Mouse (Mus musculus): ENCODE measurements around the gene Pik3cd.

Pik3cd gene

DNA sequence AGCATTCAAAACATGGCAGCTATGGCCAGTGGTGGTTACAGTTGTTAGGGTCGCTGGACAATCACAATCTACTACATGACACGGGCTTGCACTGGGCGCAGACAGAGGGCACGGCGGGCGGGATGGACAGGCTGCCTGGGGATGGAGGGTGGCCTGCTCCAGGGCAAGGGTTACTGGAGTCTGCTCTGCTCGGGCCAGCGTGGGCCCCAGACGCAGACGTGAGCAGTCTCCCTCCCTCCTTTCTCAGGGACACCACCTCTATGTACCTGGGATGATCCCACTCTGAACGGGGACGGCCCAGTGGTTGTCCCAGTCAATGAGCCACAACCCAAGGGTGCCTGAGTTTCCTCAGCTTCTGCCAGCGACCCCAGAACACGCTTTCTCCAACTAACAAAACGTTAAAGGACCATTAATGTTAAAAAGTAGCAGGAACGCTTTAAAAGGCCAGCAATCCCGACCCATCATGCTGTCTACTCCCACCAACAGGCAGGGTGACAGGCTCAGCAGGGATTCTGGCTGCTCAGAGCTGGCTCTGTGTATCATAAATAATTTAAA lies 22.6 kb upstream of the Pik3cd start:
- no peak for DNase-seq (ENCODE audit: low spot score)

DNA sequence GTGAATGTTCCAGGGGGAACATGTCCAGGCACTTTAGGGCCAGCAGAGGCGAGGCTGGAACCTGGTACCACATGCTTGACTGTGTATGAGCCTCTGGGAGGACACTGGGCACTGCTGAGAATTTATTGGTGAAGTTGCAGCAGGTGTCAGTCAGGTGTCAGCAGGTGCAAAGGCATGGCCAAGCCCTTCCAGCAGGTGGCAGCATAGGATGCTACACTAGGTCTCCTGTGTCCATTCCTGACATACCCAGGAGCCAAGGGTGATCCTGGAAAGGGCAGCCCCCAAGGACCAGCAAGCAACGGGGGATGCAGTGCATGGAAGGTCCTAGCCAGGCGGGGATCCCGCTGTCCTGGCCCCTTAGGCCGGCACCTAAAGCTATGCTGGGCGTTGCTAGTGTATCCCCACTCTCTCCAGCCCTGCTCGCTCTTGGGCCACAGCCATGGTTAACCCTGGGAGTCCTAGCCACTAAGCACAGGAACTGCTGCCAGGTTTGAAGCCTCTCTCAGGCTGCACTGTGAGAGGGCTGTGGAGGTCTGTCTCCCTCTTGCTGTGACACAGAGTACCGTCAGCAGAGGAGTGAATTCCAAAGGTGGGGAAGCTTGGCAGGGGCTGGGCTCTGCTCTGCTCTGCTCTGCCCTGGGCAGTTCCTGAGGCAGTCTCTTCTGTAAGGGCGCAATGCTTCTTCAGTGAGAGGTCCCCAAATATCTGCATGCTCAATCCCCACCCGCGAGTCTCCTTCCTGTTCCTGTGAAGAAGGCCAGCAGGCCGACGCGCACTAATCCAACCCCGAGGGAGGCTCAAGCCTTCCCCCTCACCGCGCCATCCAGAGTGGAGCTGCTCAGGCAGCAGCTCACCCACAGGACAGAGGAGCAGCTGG lies 21.7 kb upstream of the Pik3cd start:
- DNase-seq (ENCODE audit: low spot score), result peak; percentile 47

DNA sequence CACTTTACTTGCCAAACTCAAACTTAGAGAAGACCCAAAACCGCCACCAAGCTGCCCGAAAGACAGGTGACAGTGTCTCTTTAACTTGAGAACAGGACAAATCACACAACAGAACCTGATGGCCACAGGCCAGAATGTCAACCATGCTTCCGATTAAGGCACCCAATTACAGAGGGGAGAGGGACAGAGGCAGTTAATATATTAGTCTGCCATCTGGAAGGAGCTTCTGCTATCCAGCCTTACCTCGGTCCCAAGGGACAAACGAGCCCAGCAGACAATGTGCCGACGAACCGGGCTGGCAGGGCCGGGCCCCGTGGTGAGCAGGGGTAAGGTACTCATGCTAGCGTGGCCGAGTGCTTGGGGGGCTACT lies 20.6 kb upstream of the Pik3cd start:
- no peak for DNase-seq (ENCODE audit: low spot score)

DNA sequence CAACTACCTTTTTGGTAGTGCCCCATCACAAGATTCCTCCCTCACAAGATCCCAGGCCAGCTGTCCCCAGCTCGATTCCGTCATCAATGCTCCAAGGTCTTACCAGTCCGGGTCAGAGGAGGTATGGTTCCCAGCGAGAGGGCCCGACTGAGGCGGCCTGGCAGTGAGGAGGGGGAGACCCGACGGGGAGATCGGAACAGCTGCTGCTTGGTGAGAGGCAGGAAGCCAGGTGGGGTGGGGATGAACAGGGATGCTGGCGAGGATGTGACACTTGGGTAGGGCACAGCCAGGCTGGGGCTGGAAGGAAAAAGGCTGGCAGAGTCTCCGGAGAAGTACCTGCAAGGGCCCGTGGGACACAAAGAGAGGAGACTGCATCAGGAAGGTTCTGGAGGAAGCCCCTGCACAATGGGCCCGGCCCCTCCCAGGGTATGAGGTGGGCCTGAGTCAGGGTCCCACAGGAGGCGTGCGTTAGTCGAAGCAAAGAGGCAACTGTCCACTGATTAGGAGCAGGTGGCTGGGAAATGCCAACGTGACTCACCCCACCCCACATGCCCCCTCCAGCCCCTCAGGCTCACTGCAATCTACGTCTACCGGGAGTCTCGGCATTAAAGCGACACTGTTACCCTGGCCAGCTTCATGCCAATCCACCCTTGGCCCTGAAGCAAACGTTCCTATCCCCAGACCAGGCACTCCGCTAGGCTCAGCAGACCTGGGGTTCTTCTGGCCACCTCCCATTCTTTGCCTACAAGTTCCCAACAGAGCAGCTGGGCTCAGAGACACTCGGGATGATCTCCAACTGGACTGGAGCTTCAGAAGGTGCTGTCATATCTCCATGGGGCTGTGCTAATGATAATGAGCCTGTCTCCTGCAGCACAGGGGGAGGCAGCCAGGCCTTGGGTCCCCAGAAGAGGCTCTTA lies 20.0 kb upstream of the Pik3cd start:
- no peak for DNase-seq (ENCODE audit: low spot score)

DNA sequence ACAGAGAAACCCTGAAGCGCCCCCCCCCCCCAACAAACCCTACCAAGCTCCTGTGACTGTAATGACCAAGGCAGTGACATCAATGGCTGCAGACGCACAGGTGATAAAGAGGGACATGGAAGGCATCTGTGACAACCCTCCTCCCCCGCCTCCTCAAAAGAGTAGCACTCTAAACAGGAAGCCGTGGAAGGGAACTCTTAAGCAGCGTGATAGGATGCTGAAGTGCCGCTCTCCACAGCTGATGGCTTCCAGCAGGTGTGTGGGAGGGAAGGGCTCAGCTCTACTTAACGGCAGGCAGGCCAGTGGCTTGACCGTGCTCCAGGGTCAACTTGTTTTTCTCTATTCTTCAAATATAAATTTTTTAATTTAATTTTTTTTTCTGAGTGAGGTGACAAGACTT lies 18.8 kb upstream of the Pik3cd start:
- DNase-seq (ENCODE audit: low spot score), result no peak

- peak; percentile 61 for DNase-seq (ENCODE audit: low spot score)
Measured at GRCm38 (mm10) chr4:149719686-149720085, 17.3 kb upstream of the Pik3cd start.

GRCm38 (mm10) chr4:149714542-149714941 lies 12.2 kb upstream of the Pik3cd start:
- DNase-seq (ENCODE audit: low spot score), result no peak

- peak; percentile 89 for DNase-seq (ENCODE audit: low spot score)
Measured at GRCm38 (mm10) chr4:149711955-149712354, 9.6 kb upstream of the Pik3cd start.

DNA sequence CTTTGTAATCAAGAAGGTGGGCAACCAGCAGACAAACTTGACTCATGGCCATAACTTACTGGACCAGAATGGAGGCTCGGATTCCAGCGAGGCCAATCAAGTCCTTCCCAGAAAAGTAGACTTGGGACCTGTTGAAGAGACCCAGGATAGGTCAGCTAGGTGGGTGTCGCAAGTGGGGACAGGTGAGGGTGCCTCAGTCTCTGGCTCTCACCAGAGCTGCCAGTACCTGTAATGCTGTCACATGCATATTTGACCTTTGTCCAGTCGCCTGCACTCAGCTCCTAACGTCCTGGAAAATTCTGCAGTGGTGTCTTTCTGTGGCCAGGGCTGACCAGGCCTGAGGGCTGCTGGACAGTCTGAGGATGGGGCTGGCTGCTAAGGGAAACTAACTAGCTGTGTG lies 9.1 kb upstream of the Pik3cd start:
- no peak for DNase-seq (ENCODE audit: low spot score)

DNA sequence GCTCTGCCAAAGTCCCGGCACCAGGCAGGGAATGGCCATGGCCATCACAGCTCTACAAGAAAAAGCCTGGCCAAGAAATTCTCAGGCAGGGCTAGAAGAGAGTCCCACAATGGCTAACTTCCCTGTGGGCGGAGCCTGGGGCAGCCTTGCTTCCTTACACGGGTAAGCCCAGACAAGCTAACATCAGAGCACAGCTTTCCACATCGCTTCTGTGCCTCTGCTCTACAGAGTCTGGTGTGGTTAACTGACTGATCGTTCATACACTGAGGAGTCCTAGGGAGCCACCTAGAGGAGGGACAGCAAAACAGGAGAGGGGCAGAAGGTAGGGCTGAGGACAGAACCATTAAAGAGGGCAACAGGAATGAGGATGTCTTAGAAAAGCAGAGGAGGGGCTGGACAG lies 8.1 kb upstream of the Pik3cd start:
- DNase-seq (ENCODE audit: low spot score), result peak; percentile 78

GRCm38 (mm10) chr4:149705941-149706340 lies 3.6 kb upstream of the Pik3cd start:
- DNase-seq (ENCODE audit: low spot score), result no peak

- DNase-seq (ENCODE audit: low spot score), result no peak
Measured at GRCm38 (mm10) chr4:149705298-149705697, 2.9 kb upstream of the Pik3cd start.

DNA sequence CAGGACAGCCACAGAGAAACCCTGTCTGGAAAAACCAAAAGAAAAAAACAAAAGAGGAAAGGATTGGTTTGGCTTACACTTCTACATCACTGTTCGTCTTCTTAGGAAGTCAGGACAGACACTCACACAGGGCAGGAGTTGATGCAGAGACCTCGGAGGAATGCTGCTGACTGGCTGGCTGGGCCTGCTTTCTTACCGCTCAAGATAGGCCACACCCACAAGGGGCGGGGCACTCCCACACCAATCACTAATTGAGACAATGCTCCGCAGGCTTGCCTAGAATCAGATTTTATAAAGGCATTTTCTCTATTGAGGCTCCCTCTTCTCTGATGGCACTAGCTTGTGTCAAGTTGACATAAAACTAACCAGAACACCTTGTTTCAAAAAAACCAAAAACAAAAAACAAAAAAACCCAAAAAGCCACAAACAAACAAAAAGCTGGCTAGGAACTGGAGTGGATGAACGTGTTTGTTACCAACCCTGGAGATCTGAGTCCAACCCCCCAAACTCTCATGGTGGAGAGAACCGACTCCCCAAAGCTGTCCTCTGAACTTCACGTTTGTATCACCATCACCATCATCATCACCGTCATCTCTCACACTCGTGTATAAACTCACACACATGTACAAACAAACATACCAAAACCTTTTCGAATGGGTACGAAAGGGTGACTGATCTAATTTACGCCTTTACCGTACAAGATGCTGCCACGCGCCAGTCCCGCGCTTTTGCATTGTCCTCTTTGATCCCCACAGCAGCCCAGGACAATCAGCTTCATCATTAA lies 753 bp downstream of the Pik3cd start:
- DNase-seq (ENCODE audit: low spot score), result peak; percentile 62

DNA sequence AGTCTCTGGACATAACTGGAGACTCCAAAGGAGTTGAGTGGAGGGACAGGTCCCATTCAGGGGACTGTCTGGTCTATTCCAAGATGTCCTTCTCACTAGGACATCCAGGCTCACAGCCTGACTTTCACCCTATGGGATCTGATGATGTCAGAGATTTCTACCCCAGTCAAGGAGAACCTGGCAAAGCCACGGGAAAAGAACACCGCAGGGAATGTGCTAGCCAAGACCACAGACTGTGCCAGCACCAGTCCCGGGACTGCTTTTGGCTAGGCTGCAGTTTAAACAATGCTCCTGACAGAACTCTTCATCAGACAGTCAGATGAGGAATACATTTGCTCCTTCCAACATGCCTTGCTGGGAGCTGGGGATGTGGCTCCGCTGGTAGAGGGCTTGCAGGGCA lies 2.4 kb downstream of the Pik3cd start:
- no peak for DNase-seq (ENCODE audit: low spot score)

GRCm38 (mm10) chr4:149698197-149698821 lies 4.1 kb downstream of the Pik3cd start:
- peak; percentile 83 for DNase-seq (ENCODE audit: low spot score)

GRCm38 (mm10) chr4:149697506-149698196 lies 4.7 kb downstream of the Pik3cd start:
- DNase-seq (ENCODE audit: low spot score), result no peak

DNA sequence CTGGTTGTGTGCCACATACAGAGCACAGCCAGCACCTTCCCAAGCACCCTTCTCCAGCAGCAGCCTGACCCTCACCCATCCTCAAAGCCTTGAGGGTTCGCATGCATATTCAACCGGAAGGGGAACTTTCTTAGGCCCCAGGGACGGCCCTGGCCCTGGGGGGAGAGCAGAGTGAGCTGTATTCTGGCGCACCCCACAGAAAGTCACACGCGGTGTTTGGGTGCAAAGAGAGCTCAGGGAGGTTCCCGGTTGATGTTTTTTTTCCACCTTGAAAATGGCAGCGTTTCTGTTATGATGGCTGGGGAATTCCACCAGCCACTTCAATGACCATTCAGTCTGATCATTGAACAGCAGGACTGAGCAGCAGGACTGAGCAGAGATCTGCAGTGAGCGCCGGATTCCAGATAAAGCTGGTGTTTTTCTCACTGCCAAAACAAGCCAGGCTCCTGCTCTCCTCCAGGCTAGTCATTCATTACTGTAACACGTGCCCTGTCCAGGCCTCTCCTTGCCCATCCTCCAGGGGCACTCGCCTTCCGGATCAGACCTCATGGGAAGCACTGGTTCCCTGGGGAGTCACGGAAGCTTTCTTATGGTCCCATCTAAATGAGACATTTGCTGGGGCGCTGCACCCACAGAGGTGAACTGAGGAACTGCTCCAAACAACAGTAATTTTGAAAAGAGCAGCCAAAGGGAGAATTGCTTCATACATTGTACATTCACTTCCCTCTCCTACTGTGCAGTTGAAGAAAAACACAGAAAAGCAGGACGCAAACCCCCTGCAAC lies 6.0 kb downstream of the Pik3cd start:
- peak; percentile 34 for DNase-seq (ENCODE audit: low spot score)

DNA sequence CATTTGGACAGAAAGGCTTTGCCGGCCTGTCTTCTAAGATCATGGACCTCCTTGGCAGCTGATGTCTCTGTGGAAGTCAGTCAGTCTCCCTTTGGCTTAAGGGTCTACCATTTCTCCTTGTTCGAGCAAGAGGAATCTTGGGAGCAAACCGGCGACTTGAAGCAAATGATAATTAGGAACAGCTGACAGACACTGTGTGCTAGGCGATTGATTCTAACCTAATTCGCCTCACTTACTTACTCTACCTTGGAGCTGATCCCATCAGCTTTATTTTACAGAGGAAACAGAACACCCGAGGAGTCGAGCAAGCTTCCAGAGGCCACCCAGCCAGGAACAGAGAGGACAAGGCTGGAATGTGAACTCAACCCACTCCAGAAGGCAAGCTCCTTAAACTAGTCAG lies 11.0 kb downstream of the Pik3cd start:
- DNase-seq (ENCODE audit: low spot score), result no peak

- no peak for DNase-seq (ENCODE audit: low spot score)
Measured at GRCm38 (mm10) chr4:149690828-149691280, 11.5 kb downstream of the Pik3cd start.

Data from embryo, embryonic 10.5 days (tissue).